Mouse (Mus musculus) hindbrain, postnatal 0 days (tissue): ENCODE measurements around the gene Cars2. TPM values are rescaled to one million over a fixed set of nuclear protein-coding genes. Genes with fewer than 3 reads are reported as not detected.
A peak's percentile ranks its signal among the peaks of the same experiment; 100 is the strongest.

Experiments
- ATAC-seq: fragments of 200-750 bp; cut with Nextera tagmentation; 2 replicates; pipeline ENCODE4 v1.8.0; 2017; ENCODE audit warnings: mild to moderate bottlenecking, moderate TSS enrichment, moderate library complexity
- DNase-seq: peaks from one replicate; pipeline ENCODE4 v3.0.0-alpha.2; 2015; ENCODE audit warnings: low spot score
- H3K27ac ChIP-seq: fragments of 300-500 bp; sonication (generic); 2 replicates; pipeline ENCODE4 v1.5.1; 2014; ENCODE audit warnings: mild to moderate bottlenecking
- H3K27me3 ChIP-seq: fragments of 300-500 bp; sonication (generic); 2 replicates; pipeline ENCODE4 v1.6.1; 2014; ENCODE audit warnings: low read length, mixed read lengths; ENCODE audit not compliant: insufficient read depth
- H3K36me3 ChIP-seq: fragments of 300-500 bp; sonication (generic); 2 replicates; pipeline ENCODE4 v1.6.1; 2014; ENCODE audit warnings: low read length, mixed read lengths; ENCODE audit not compliant: insufficient read depth
- H3K4me1 ChIP-seq: fragments of 300-500 bp; sonication (generic); 2 replicates; pipeline ENCODE4 v1.6.1; 2014; ENCODE audit warnings: antibody characterized with exemption, low read length, mixed read lengths; ENCODE audit not compliant: insufficient read depth
- H3K4me2 ChIP-seq: fragments of 300-500 bp; sonication (generic); 2 replicates; pipeline ENCODE4 v1.6.1; 2014; ENCODE audit warnings: low read depth, mild to moderate bottlenecking, low read length, moderate library complexity, mixed read lengths
- H3K4me3 ChIP-seq: fragments of 300-500 bp; sonication (generic); 2 replicates; pipeline ENCODE4 v1.5.1; 2014; ENCODE audit warnings: low read length
- H3K9ac ChIP-seq: fragments of 300-500 bp; sonication (generic); replicated peaks from 2 replicates; pipeline ENCODE4 v1.6.1; 2014; ENCODE audit warnings: mild to moderate bottlenecking, low read length, moderate library complexity, mixed read lengths
- H3K9me3 ChIP-seq: fragments of 300-500 bp; sonication (generic); 2 replicates; pipeline ENCODE4 v1.6.1; 2016; ENCODE audit warnings: low read length, mixed read lengths
- CTCF ChIP-seq: IDR thresholded peaks from 2 replicates; pipeline ENCODE4 v1.5.1; 2016; ENCODE audit warnings: antibody characterized with exemption, control low read depth, low read depth
- WGBS: fragments of 180-500 bp; shearing (Covaris S2); extraction: QIAGEN DNeasy Blood & Tissue Kit; methylation state at CpG from one replicate; pipeline ENCODE4 v1.1.7; 2014; 5-methylcytosine and 5-hydroxymethylcytosine counted together
- polyA plus RNA-seq: library from polyadenylated mRNA; unstranded; fragments of >200 nt; fragmentation: Nextera tagmentation; extraction: Ambion mirVana; gene quantifications from 2 replicates; pipeline ENCODE4 v1.2.1, GENCODE M21; 2015
- total RNA-seq: library from RNA; depleted of rRNA; stranded (reverse); fragments of >200 nt; gene quantifications from 2 replicates; pipeline ENCODE4 v1.2.3, GENCODE M21; 2014

Gene Cars2
- total and polyA plus RNA-seq, 2 experiments from 2014 or later, result 19.3 to 42.6 TPM

DNA sequence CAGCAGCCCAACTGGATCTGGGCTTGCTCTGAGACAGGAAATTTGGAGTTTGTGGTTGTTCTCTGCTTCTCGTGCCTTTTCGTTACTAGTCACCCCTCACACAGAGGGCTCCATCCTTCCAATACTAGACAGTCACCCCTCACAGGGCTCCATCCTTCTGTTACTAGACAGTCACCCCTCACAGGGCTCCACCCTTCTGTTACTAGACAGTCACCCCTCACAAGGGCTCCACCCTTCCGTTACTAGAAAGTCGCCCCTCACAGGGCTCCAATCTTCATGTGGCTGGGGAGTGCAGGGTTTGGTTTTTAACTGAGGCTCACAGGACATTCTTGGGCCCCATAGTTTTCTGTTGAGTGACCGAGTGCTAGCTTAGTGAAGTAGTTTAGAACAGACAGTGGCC, 37.3 kb downstream of the Cars2 start:
- H3K4me2 ChIP-seq, result no peak overlapping the region
- no peak for ATAC-seq
- H3K4me1 ChIP-seq, result no peaks in the 10 kb centered on the region
- peaks cover 75% of the 10 kb centered on the region for H3K36me3 ChIP-seq
- H3K9ac ChIP-seq, result no peak overlapping the region
- H3K27me3 ChIP-seq, result no peaks in the 10 kb centered on the region
- TF ChIP-seq CTCF, result no peak
- H3K27ac ChIP-seq, result no peak overlapping the region
- H3K9me3 ChIP-seq, result no peaks in the 10 kb centered on the region
- no peak for DNase-seq
- 93% methylated on average over 5 of the region's 5 CpGs for WGBS
- no peak overlapping the region for H3K4me3 ChIP-seq

DNA sequence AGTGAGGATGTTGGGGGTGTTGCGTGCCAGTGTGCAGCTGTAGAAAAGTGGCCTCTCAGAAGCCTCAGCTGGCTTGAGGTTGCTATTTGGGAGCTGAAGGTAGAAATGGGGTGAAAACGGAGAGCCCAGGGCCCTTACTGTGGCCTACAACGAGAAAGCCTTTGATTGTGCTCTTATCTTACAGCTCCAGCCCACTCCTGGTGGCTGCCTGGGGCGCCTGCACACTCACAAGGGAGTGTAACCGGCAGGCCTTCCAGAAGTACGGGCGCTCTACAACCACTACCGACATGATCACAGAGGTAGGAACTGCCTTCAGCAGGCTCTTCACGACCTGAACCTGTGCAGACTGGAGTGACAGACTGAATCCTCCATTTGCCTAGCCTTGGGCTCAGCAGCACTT, 37.9 kb downstream of the Cars2 start:
- Histone ChIP-seq H3K9ac (no peak overlapping the region), H3K4me2 (no peak overlapping the region), H3K9me3 (no peaks in the 10 kb centered on the region), H3K36me3 (peaks cover 76% of the 10 kb centered on the region), H3K4me1 (no peaks in the 10 kb centered on the region), H3K4me3 (no peak overlapping the region), H3K27ac (no peak overlapping the region), H3K27me3 (no peaks in the 10 kb centered on the region)
- ATAC-seq, result no peak
- DNase-seq, result no peak
- TF ChIP-seq CTCF, result no peak
- WGBS, result 91% methylated on average over 9 of the region's 9 CpGs

DNA sequence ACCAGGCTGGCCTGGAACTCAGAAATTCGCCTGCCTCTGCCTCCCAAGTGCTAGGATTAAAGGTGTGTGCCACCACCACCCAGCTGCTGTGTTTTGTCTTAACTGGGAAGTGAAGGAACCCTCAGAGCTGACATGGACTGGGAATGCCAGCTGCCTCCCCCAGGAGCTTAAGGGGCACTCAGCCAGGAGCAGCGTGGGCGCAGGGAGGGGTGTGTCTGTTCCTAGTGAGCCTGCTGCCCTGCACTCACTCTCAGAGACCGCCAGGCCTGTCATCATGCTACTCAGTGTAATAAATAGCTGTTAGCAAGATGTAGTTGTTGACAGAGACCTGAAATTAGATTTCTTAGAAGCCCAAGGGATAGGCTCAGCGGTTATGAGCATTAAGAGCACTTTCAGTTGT, 39.6 kb downstream of the Cars2 start:
- Histone ChIP-seq H3K27ac (no peak overlapping the region), H3K36me3 (peaks cover 84% of the 10 kb centered on the region), H3K4me3 (no peak overlapping the region), H3K4me1 (no peaks in the 10 kb centered on the region), H3K27me3 (no peaks in the 10 kb centered on the region), H3K9me3 (no peaks in the 10 kb centered on the region), H3K4me2 (no peak overlapping the region), H3K9ac (no peak overlapping the region)
- ATAC-seq (no peak), DNase-seq (no peak)
- 76% methylated on average over 5 of the region's 5 CpGs for WGBS
- no peak for TF ChIP-seq CTCF

DNA sequence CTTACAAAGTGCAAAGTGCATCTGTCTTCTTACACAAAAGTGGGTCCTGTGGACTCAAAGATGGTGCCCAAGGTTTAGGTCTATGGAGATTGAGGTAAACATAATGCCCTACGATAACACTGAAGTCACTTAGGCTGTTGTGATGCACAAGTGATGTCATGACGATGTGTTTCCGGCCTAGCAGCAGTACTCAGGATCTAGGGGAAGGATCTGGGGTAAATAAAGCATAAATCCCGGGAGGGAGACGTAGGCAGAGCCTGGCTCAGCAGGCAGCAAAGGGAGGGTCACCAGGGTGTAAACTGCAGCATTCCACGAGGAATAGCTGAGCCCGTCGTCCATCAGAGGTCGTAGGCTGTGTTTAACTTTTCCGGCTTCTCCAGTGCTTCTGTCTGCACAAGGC, 41.7 kb downstream of the Cars2 start:
- H3K27me3 ChIP-seq, result no peaks in the 10 kb centered on the region
- H3K9me3 ChIP-seq, result no peaks in the 10 kb centered on the region
- H3K9ac ChIP-seq, result no peak overlapping the region
- no peak overlapping the region for H3K27ac ChIP-seq
- peaks cover 92% of the 10 kb centered on the region for H3K36me3 ChIP-seq
- WGBS, result 84% methylated on average over 10 of the region's 10 CpGs
- no peak overlapping the region for H3K4me3 ChIP-seq
- ATAC-seq (no peak), DNase-seq (no peak)
- TF ChIP-seq CTCF, result no peak
- H3K4me2 ChIP-seq, result no peak overlapping the region
- H3K4me1 ChIP-seq, result no peaks in the 10 kb centered on the region

DNA sequence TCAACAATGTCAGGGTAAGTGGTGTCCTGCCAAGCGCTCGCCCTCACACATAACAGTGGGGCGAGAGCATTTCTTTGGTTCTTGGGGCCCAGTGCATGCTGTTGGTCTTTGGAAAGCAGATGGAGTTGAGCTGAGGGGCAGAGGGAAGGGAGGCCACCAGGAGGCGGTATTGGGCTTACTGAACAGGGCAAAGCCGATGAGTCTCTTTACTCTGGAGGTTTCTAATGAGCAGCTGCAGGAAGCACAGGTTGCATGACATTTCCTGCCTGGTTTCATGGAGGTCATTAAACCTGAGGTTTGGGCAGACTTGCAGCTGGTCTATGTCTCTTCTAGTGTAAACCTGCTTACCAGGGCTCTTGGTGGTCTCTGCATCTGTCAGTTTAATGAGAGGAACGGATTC, 43.8 kb downstream of the Cars2 start:
- DNase-seq (peak; percentile 49), ATAC-seq (no peak)
- Histone ChIP-seq H3K4me1 (no peaks in the 10 kb centered on the region), H3K27ac (no peak overlapping the region), H3K36me3 (peaks cover 79% of the 10 kb centered on the region), H3K4me2 (no peak overlapping the region), H3K9me3 (no peaks in the 10 kb centered on the region), H3K4me3 (no peak overlapping the region), H3K27me3 (no peaks in the 10 kb centered on the region), H3K9ac (no peak overlapping the region)
- 69% methylated on average over 6 of the region's 6 CpGs for WGBS
- peak; percentile 71 for TF ChIP-seq CTCF

DNA sequence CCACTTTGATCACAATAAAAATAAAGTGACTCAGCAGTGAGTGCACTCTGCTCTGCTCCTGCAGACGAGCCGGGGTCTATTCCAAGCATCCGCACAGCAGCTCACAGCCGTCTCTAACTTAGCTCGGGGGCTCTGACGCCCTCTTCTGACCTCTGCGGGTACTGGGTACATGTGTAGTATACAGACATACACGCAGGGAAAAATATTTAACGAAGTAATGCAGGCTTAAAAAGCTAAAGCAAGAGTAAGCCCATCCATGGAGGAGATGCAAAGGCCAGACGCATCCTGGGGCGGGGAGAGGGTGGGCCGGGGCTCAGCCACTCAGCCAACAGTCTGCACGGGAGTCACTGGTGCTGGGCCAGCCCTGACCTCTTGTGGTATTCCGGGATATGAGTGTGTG, 44.5 kb downstream of the Cars2 start:
- no peak overlapping the region for H3K4me2 ChIP-seq
- peak; percentile 10 for DNase-seq
- peaks cover 74% of the 10 kb centered on the region for H3K36me3 ChIP-seq
- H3K4me3 ChIP-seq, result no peak overlapping the region
- WGBS, result 85% methylated on average over 14 of the region's 14 CpGs
- ATAC-seq, result peak; percentile 10; the same call in 1 of the 2 replicates
- H3K9me3 ChIP-seq, result no peaks in the 10 kb centered on the region
- no peaks in the 10 kb centered on the region for H3K27me3 ChIP-seq
- H3K4me1 ChIP-seq, result no peaks in the 10 kb centered on the region
- no peak overlapping the region for H3K27ac ChIP-seq
- TF ChIP-seq CTCF, result no peak
- no peak overlapping the region for H3K9ac ChIP-seq

DNA sequence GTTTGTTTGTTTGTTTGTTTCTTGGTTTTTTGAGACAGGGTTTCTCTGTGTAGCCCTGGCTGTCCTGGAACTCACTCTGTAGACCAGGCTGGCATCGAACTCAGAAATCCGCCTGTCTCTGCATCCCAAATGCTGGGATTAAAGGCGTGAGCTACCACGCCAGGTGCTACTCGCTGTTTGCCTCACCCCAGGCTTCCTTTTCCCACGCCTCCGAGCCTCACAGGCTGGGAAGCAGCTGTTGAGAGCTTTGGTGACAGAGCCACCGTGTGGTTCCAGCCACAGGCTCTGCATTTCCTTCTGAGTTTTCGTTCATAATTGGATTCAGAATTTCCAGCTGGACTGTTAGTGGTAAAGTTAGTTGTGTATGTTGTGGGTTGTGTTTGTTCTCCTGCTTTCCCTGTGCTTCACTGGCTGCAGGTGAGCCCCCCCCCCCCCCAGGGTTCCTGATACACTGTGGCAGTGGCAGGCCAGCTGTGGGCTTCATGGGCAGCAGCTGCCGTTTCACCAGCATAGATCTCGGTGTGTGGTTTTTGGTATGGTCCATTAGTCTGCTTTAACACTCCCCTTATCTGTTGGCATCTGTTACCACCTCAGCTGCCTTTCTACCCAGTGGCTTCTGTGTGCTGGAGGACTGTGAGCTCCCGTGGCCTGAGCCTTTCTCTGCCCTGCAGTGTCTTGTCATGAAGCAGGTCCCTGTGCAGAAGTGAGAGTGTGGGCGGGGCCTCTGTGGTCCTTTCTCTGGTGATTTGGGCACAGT, 46.9 kb downstream of the Cars2 start:
- Histone ChIP-seq H3K4me1 (0 out of 2 replicates have a peak, but pooled peaks cover 2% of the 10 kb centered on the region), H3K27ac (no peak overlapping the region), H3K9me3 (no peaks in the 10 kb centered on the region), H3K9ac (no peak overlapping the region), H3K36me3 (peaks cover 51% of the 10 kb centered on the region), H3K4me3 (no peak overlapping the region), H3K4me2 (no peak overlapping the region), H3K27me3 (no peaks in the 10 kb centered on the region)
- no peak for ATAC-seq
- DNase-seq, result no peak
- no peak for TF ChIP-seq CTCF
- 88% methylated on average over 13 of the region's 13 CpGs for WGBS
